Mouse (Mus musculus) brain, embryonic 14.5 days (tissue): ENCODE data around the gene Slco3a1.

ENCODE experiments used
- CTCF ChIP-seq: fragments of 200-500 bp; IDR thresholded peaks from 2 replicates; pipeline ENCODE4 v1.5.1; 2012; ENCODE audit warnings: inconsistent platforms, mild to moderate bottlenecking, moderate library complexity, borderline replicate concordance; ENCODE audit not compliant: insufficient read depth, insufficient read length; ENCODE audit errors: extremely low read depth
- POLR2A ChIP-seq: fragments of 200-500 bp; IDR thresholded peaks from 2 replicates; pipeline ENCODE4 v1.6.1; 2012; ENCODE audit warnings: mild to moderate bottlenecking, inconsistent platforms, borderline replicate concordance; ENCODE audit not compliant: poor library complexity, insufficient read depth, insufficient read length, severe bottlenecking; ENCODE audit errors: extremely low read depth

DNA sequence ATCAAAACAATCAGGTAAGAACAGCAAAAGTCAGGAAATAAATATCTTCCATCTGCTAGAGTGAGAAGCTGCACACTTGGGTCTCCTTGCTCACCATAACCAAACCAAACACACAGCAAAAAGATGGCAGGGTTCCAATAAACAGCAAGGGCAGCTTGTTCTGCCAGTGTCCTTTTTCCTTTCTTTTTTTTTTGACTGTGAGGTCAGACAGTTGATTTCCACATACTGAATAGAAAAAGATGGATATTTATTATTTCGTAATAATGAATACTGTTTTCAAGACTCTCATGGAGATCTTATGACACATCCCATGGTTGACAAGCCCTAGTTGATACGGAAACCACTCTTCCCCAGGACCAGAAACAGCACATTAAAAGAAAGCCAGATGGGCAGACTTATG is 274.2 kb downstream of the Slco3a1 start:
- TF ChIP-seq POLR2A = no peak
- no peak for TF ChIP-seq CTCF
